Mouse (Mus musculus) hindbrain, embryonic 12.5 days (tissue): Measurements from ENCODE around the gene Pspc1. TPM values are rescaled to one million over a fixed set of nuclear protein-coding genes. Genes with fewer than 3 reads are reported as not detected.
A peak's percentile ranks its signal among the peaks of the same experiment; 100 is the strongest.
"Not testable (repeated sequence)": the region's sequence is repeated elsewhere in the genome, so short reads cannot be mapped to it uniquely, and the experiment has no call there.

Experiments used
- ATAC-seq: fragments of 200-750 bp; cut with Nextera tagmentation; 2 replicates; pipeline ENCODE4 v1.8.0; 2017; ENCODE audit warnings: moderate TSS enrichment; ENCODE audit not compliant: low FRiP score
- H3K27ac ChIP-seq: fragments of 300-500 bp; sonication (generic); 2 replicates; pipeline ENCODE4 v1.5.1; 2016; ENCODE audit warnings: mild to moderate bottlenecking
- H3K27me3 ChIP-seq: fragments of 300-500 bp; sonication (generic); 2 replicates; pipeline ENCODE4 v1.6.1; 2016; ENCODE audit warnings: mild to moderate bottlenecking
- H3K36me3 ChIP-seq: fragments of 300-500 bp; sonication (generic); 2 replicates; pipeline ENCODE4 v1.6.1; 2016; ENCODE audit warnings: mild to moderate bottlenecking
- H3K4me1 ChIP-seq: fragments of 300-500 bp; sonication (generic); 2 replicates; pipeline ENCODE4 v1.6.1; 2016
- H3K4me2 ChIP-seq: fragments of 300-500 bp; sonication (generic); replicated peaks from 2 replicates; pipeline ENCODE4 v1.6.1; 2016; ENCODE audit warnings: mild to moderate bottlenecking
- H3K4me3 ChIP-seq: fragments of 300-500 bp; sonication (generic); 2 replicates; pipeline ENCODE4 v1.5.1; 2016; ENCODE audit warnings: mild to moderate bottlenecking
- H3K9ac ChIP-seq: fragments of 300-500 bp; sonication (generic); 2 replicates; pipeline ENCODE4 v1.6.1; 2016; ENCODE audit warnings: mild to moderate bottlenecking, moderate library complexity
- H3K9me3 ChIP-seq: fragments of 300-500 bp; sonication (generic); replicated peaks from 2 replicates; pipeline ENCODE4 v1.6.1; 2016; ENCODE audit warnings: mild to moderate bottlenecking
- WGBS: fragments of 180-500 bp; shearing (Covaris S2); methylation state at CpG from one replicate; pipeline ENCODE4 v1.1.7; 2016; 5-methylcytosine and 5-hydroxymethylcytosine counted together
- polyA plus RNA-seq: library from polyadenylated mRNA; unstranded; fragments of >200 nt; fragmentation: Nextera tagmentation; extraction: Ambion mirVana; gene quantifications from 2 replicates; pipeline ENCODE4 v1.2.1, GENCODE M21; 2016

The Pspc1 gene
- polyA plus RNA-seq, result 46.2 and 53.9 TPM in 2 replicates

- H3K4me3 ChIP-seq, result peak within 1 kb of the TSS; percentile 94
- no peaks in the 10 kb centered on the region for H3K27me3 ChIP-seq
- under 1% methylated on average over 36 of the region's 36 CpGs for WGBS
- peak within 1 kb of the TSS; percentile 77 for H3K4me2 ChIP-seq
- ATAC-seq, result peak; percentile 98
- H3K27ac ChIP-seq, result peak within 1 kb of the TSS; percentile 95
- H3K36me3 ChIP-seq, result no peaks in the 10 kb centered on the region
- H3K9ac ChIP-seq, result peak within 1 kb of the TSS; percentile 95
- no peaks in the 10 kb centered on the region for H3K9me3 ChIP-seq
- peaks cover 25% of the 10 kb centered on the region for H3K4me1 ChIP-seq
Measured at GRCm38 (mm10) chr14:56778200-56778932, at the start of gene Pspc1. TSS of gene Pspc1 (minus strand) at chr14:56778316.

- H3K27me3 ChIP-seq, result no peaks in the 10 kb centered on the region
- H3K9ac ChIP-seq, result no peak overlapping the region
Measured at GRCm38 (mm10) chr14:56824562-56824961, 46.4 kb upstream of the Pspc1 start.

GRCm38 (mm10) chr14:56817616-56818015 is 39.5 kb upstream of the Pspc1 start:
- ATAC-seq, result no peak
- Histone ChIP-seq H3K4me2 (peak overlapping the region; percentile 30; the same call in 1 of the 2 replicates), H3K4me1 (peaks cover 9% of the 10 kb centered on the region; the same call in 1 of the 2 replicates), H3K9me3 (no peaks in the 10 kb centered on the region), H3K4me3 (no peak overlapping the region), H3K9ac (peak overlapping the region; percentile 43; the same call in 1 of the 2 replicates), H3K27me3 (no peaks in the 10 kb centered on the region), H3K36me3 (no peaks in the 10 kb centered on the region), H3K27ac (no peak overlapping the region)
- WGBS, result 15% methylated on average over 9 of the region's 11 CpGs

More at GRCm38 (mm10) chr14:56824562-56824961, 46.4 kb upstream of the Pspc1 start:
- no peaks in the 10 kb centered on the region; the same call in 1 of the 2 replicates for H3K9me3 ChIP-seq
- no peak overlapping the region for H3K4me2 ChIP-seq
- H3K4me1 ChIP-seq, result no peaks in the 10 kb centered on the region
- no peaks in the 10 kb centered on the region for H3K36me3 ChIP-seq
- no peak for ATAC-seq
- no peak overlapping the region for H3K4me3 ChIP-seq
- no peak overlapping the region for H3K27ac ChIP-seq

- no peak overlapping the region for H3K4me3 ChIP-seq
- H3K27me3 ChIP-seq, result no peaks in the 10 kb centered on the region
- H3K36me3 ChIP-seq, result no peaks in the 10 kb centered on the region
- ATAC-seq, result no peak
- H3K9me3 ChIP-seq, result no peaks in the 10 kb centered on the region
- H3K9ac ChIP-seq, result no peak overlapping the region
- 79% methylated on average over 4 of the region's 4 CpGs for WGBS
- no peak overlapping the region for H3K4me2 ChIP-seq
- H3K27ac ChIP-seq, result no peak overlapping the region
- peaks cover 9% of the 10 kb centered on the region; the same call in 1 of the 2 replicates for H3K4me1 ChIP-seq
Measured at GRCm38 (mm10) chr14:56817131-56817530, 39.0 kb upstream of the Pspc1 start.

GRCm38 (mm10) chr14:56816541-56816940 is 38.4 kb upstream of the Pspc1 start:
- no peaks in the 10 kb centered on the region for H3K27me3 ChIP-seq
- no peak overlapping the region for H3K9ac ChIP-seq
- H3K4me1 ChIP-seq, result peaks cover 9% of the 10 kb centered on the region; the same call in 1 of the 2 replicates
- H3K27ac ChIP-seq, result no peak overlapping the region
- no peak for ATAC-seq
- no peak overlapping the region for H3K4me3 ChIP-seq
- no peaks in the 10 kb centered on the region for H3K36me3 ChIP-seq
- WGBS, result 93% methylated on average over 4 of the region's 4 CpGs
- no peaks in the 10 kb centered on the region for H3K9me3 ChIP-seq
- H3K4me2 ChIP-seq, result no peak overlapping the region

- 2% methylated on average over 32 of the region's 35 CpGs for WGBS
- H3K27me3 ChIP-seq, result no peaks in the 10 kb centered on the region
- ATAC-seq, result peak; percentile 67
- H3K4me1 ChIP-seq, result peaks cover 19% of the 10 kb centered on the region
- peak overlapping the region; percentile 79 for H3K9ac ChIP-seq
- peak overlapping the region; percentile 60 for H3K4me3 ChIP-seq
- no peaks in the 10 kb centered on the region for H3K9me3 ChIP-seq
- H3K4me2 ChIP-seq, result peak overlapping the region; percentile 60
- 0 out of 2 replicates have a peak, but pooled peaks cover 5% of the 10 kb centered on the region for H3K36me3 ChIP-seq
- H3K27ac ChIP-seq, result peak overlapping the region; percentile 97
Measured at GRCm38 (mm10) chr14:56812520-56813036, 34.5 kb upstream of the Pspc1 start.

- under 1% methylated on average over 46 of the region's 72 CpGs for WGBS
- not testable (repeated sequence) for H3K36me3 ChIP-seq
- peak; percentile 99 for ATAC-seq
Measured at GRCm38 (mm10) chr14:56811701-56812339, 33.7 kb upstream of the Pspc1 start, which contains the start of gene Zmym5. TSS of gene Zmym5 (minus strand) at chr14:56811716.

GRCm38 (mm10) chr14:56810781-56811690 is 32.9 kb upstream of the Pspc1 start:
- ATAC-seq, H3K9me3 ChIP-seq, H3K36me3 ChIP-seq, H3K27me3 ChIP-seq: not testable (repeated sequence)
- Histone ChIP-seq H3K27ac (peak overlapping the region; percentile 93), H3K4me3 (peak overlapping the region; percentile 73), H3K4me2 (peak overlapping the region; percentile 66), H3K4me1 (peaks cover 17% of the 10 kb centered on the region), H3K9ac (peak overlapping the region; percentile 86)
- WGBS, result under 1% methylated on average over 40 of the region's 86 CpGs

More at GRCm38 (mm10) chr14:56811701-56812339, 33.7 kb upstream of the Pspc1 start, which contains the start of gene Zmym5:
- H3K27me3 ChIP-seq, H3K9me3 ChIP-seq: not testable (repeated sequence)
- Histone ChIP-seq H3K4me1 (peaks cover 17% of the 10 kb centered on the region), H3K9ac (peak within 1 kb of the TSS; percentile 86), H3K4me2 (peak within 1 kb of the TSS; percentile 66), H3K27ac (peak within 1 kb of the TSS; percentile 97), H3K4me3 (peak within 1 kb of the TSS; percentile 73)

GRCm38 (mm10) chr14:56793243-56793642 is 15.1 kb upstream of the Pspc1 start:
- Histone ChIP-seq H3K27ac (no peak overlapping the region), H3K9ac (no peak overlapping the region), H3K4me1 (no peaks in the 10 kb centered on the region), H3K9me3 (no peaks in the 10 kb centered on the region), H3K4me3 (no peak overlapping the region), H3K4me2 (no peak overlapping the region), H3K36me3 (peaks cover 53% of the 10 kb centered on the region), H3K27me3 (no peaks in the 10 kb centered on the region)
- ATAC-seq, result no peak
- WGBS, result 51% methylated on average over 2 of the region's 2 CpGs

GRCm38 (mm10) chr14:56784575-56784974 is 6.5 kb upstream of the Pspc1 start:
- WGBS, result 82% methylated on average over 1 of the region's 1 CpGs
- Histone ChIP-seq H3K4me2 (no peak overlapping the region), H3K4me3 (no peak overlapping the region), H3K4me1 (no peaks in the 10 kb centered on the region), H3K9ac (no peak overlapping the region), H3K27ac (no peak overlapping the region), H3K9me3 (no peaks in the 10 kb centered on the region), H3K36me3 (no peaks in the 10 kb centered on the region), H3K27me3 (no peaks in the 10 kb centered on the region)
- ATAC-seq, result no peak

GRCm38 (mm10) chr14:56778933-56779300 is 801 bp upstream of the Pspc1 start:
- peak overlapping the region; percentile 94 for H3K4me3 ChIP-seq
- 30% methylated on average over 3 of the region's 3 CpGs for WGBS
- H3K9me3 ChIP-seq, result no peaks in the 10 kb centered on the region
- H3K27ac ChIP-seq, result peak overlapping the region; percentile 95
- H3K4me1 ChIP-seq, result peaks cover 21% of the 10 kb centered on the region
- no peaks in the 10 kb centered on the region for H3K27me3 ChIP-seq
- H3K4me2 ChIP-seq, result peak overlapping the region; percentile 77
- H3K36me3 ChIP-seq, result no peaks in the 10 kb centered on the region
- peak; percentile 32; the same call in 1 of the 2 replicates for ATAC-seq
- H3K9ac ChIP-seq, result peak overlapping the region; percentile 41
